Mouse (Mus musculus): ENCODE data around the gene F2rl1. TPM values are rescaled to one million over a fixed set of nuclear protein-coding genes. Genes with fewer than 3 reads are reported as not detected.
A peak's percentile ranks its signal among the peaks of the same experiment; 100 is the strongest.
"Not testable (repeated sequence)": the region's sequence is repeated elsewhere in the genome, so short reads cannot be mapped to it uniquely, and the experiment has no call there.

The F2rl1 gene
- total RNA-seq, 2 experiments from 2014 or later, result 0.36 to 0.45 TPM

GRCm38 (mm10) chr13:95548291-95548789 is 23.3 kb upstream of the F2rl1 start:
- DNase-seq, result peak; percentile 70
- H3K27ac ChIP-seq, result peak overlapping the region; percentile 68
- intact Hi-C loops (cut with DNase I), result no loop called here
- TF ChIP-seq CTCF (IDR thresholded peaks at IDR 0.05), result no peak
- peak overlapping the region; percentile 59 for H3K4me3 ChIP-seq

- H3K4me3 ChIP-seq, result no peak overlapping the region
- H3K27ac ChIP-seq, result peak overlapping the region; percentile 68
- no peak for DNase-seq
- no peak for TF ChIP-seq CTCF (IDR thresholded peaks at IDR 0.05)
- intact Hi-C loops (cut with DNase I), result no loop called here
These were observed 22.1 kb upstream of the F2rl1 start for GRCm38 (mm10) chr13:95547090-95547611.

DNA sequence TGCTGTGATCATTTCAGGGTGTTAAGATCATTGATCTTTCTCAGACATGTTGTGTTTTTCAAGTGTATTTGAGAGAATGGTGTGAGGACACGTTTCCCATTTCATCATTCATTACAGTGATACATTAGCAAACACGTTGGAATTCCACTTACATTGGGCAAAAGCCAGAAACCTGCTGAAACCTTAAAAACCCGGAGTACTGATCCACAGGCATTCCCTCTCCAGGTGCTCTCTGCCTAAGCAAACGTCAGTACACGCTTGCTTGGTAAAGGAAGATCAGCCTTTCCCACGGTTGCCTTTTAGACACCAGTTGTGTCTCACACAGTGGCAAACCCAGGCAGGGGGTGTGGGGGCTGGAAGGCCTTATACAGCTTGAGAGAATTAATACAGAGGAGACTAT is 21.2 kb upstream of the F2rl1 start:
- no peak for DNase-seq
- peak overlapping the region; percentile 49 for H3K27ac ChIP-seq
- TF ChIP-seq CTCF (IDR thresholded peaks at IDR 0.05), result no peak
- no peak overlapping the region for H3K4me3 ChIP-seq
- intact Hi-C loops (cut with DNase I), result no loop called here

DNA sequence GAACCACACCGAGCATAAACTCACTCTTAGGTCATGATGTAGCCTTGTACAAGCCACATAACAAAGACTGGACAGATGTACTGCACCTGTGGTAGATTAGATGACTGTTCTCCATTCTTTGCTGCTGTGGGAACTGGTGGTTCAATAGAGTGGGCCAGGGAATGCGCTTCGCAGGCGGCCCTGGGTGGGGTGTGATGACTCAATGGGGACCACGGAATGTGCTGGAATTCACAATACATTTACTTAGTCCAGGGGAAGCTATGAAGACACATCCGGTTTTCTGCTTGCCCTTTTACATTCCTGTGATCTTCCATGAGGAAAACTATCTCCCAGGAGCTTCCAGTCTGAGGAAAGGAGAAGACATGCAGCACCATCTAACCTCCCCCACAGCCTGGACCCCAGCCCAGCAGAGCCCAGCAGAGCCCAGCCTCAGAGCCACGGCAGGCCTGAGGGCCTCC is 20.7 kb upstream of the F2rl1 start:
- peak; percentile 44 for DNase-seq
- TF ChIP-seq CTCF (IDR thresholded peaks at IDR 0.05), result no peak
- H3K4me3 ChIP-seq, result no peak overlapping the region
- intact Hi-C loops (cut with DNase I), result no loop called here
- peak overlapping the region; percentile 49 for H3K27ac ChIP-seq

- no peak for TF ChIP-seq CTCF (IDR thresholded peaks at IDR 0.05)
- Histone ChIP-seq H3K27ac (no peak overlapping the region), H3K4me3 (no peak overlapping the region)
- no peak for DNase-seq
- intact Hi-C loops (cut with DNase I), result no loop called here
These were observed 13.0 kb upstream of the F2rl1 start for GRCm38 (mm10) chr13:95538021-95538420.

- H3K4me3 ChIP-seq, result no peak overlapping the region
- intact Hi-C loops (cut with DNase I), result no loop called here
- no peak for DNase-seq
- H3K27ac ChIP-seq, result no peak overlapping the region
- TF ChIP-seq CTCF (IDR thresholded peaks at IDR 0.05), result no peak
These were observed 11.1 kb upstream of the F2rl1 start for GRCm38 (mm10) chr13:95536117-95536493.

GRCm38 (mm10) chr13:95535461-95536116 is 10.6 kb upstream of the F2rl1 start:
- peak; percentile 26 for DNase-seq
- H3K4me3 ChIP-seq, result no peak overlapping the region
- no peak overlapping the region for H3K27ac ChIP-seq
- intact Hi-C loops (cut with DNase I), result no loop called here
- no peak for TF ChIP-seq CTCF (IDR thresholded peaks at IDR 0.05)

- no peak for TF ChIP-seq CTCF (IDR thresholded peaks at IDR 0.05)
These were observed 10.0 kb upstream of the F2rl1 start for GRCm38 (mm10) chr13:95535026-95535425.

DNA sequence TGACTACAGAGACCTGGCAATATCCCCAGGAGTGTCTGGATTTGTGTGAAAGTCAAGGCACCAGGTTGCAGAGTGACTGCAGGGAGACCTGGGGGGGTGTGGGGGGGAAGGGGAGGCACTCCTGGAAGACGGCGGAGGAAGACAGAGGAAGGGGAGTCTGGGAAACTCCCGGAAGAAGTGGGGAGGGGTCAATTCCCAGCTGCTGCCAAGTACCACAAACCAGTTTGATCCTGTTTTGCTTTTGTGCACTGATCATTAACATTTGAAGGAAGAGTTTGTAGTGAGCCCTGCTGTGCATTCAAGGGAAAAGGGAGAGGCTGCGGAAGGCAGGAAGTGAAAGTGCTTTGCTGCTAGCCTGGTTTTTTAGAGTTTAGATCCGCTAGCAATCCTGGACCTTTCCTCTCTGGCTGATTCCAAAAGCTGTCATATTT is 9.1 kb upstream of the F2rl1 start:
- intact Hi-C loops (cut with DNase I), result no loop called here
- no peak for TF ChIP-seq CTCF (IDR thresholded peaks at IDR 0.05)
- Histone ChIP-seq H3K4me3 (peak overlapping the region; percentile 53), H3K27ac (peak overlapping the region; percentile 16; the same call in 1 of the 2 replicates)
- no peak for DNase-seq

More at GRCm38 (mm10) chr13:95535026-95535425, 10.0 kb upstream of the F2rl1 start:
- DNase-seq, result no peak
- H3K4me3 ChIP-seq, result no peak overlapping the region
- intact Hi-C loops (cut with DNase I), result no loop called here
- no peak overlapping the region; the same call in 1 of the 2 replicates for H3K27ac ChIP-seq

DNA sequence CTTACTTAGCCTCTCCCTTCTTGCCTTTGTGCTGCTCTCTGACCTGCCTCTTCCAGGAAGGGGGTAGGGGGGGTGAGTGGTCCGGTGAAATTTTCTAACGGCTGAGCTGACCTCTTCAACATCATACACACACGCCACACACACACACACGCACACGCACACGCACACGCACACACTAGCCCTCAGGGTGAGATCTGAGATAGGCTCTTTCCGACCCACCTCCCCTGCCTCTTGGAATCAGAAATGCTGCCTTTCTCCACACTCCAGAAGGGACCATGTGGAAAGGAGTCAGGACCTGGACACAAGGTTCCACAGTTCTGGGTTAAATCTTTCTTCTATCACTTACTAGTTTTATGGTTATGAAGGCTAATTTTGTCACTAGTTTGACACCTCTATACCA is 8.6 kb upstream of the F2rl1 start:
- no peak for DNase-seq
- Histone ChIP-seq H3K4me3 (no peak overlapping the region), H3K27ac (no peak overlapping the region)
- TF ChIP-seq CTCF (IDR thresholded peaks at IDR 0.05), result no peak
- intact Hi-C loops (cut with DNase I), result no loop called here

- H3K27ac ChIP-seq; intact Hi-C loops (cut with DNase I); DNase-seq; H3K4me3 ChIP-seq: not testable (repeated sequence)
These were observed 8.1 kb upstream of the F2rl1 start for GRCm38 (mm10) chr13:95533121-95533520.

GRCm38 (mm10) chr13:95531273-95532045 is 6.4 kb upstream of the F2rl1 start:
- no peak for DNase-seq
- intact Hi-C loops (cut with DNase I), result no loop called here
- H3K4me3 ChIP-seq, result no peak overlapping the region
- no peak for TF ChIP-seq CTCF (IDR thresholded peaks at IDR 0.05)
- no peak overlapping the region for H3K27ac ChIP-seq

GRCm38 (mm10) chr13:95529246-95529645 is 4.2 kb upstream of the F2rl1 start:
- no peak overlapping the region for H3K4me3 ChIP-seq
- no peak for TF ChIP-seq CTCF (IDR thresholded peaks at IDR 0.05)
- no peak overlapping the region for H3K27ac ChIP-seq
- DNase-seq, result no peak
- intact Hi-C loops (cut with DNase I), result no loop called here
